Mouse (Mus musculus) thymus, adult 2 months (tissue): ENCODE data around the gene St8sia1. TPM values are rescaled to one million over a fixed set of nuclear protein-coding genes. Genes with fewer than 3 reads are reported as not detected.

ENCODE experiments used
- DNase-seq: peaks from one replicate; pipeline ENCODE4 v3.0.0; 2021
- H3K27ac ChIP-seq: fragments of 200-500 bp; 2 replicates; pipeline ENCODE4 v1.5.1; 2012; ENCODE audit warnings: low read length, control low read depth; ENCODE audit not compliant: control insufficient read depth, insufficient read depth
- H3K27me3 ChIP-seq: fragments of 200-500 bp; 2 replicates; pipeline ENCODE4 v1.6.1; 2012; ENCODE audit warnings: mild to moderate bottlenecking, low read length, moderate library complexity, mixed read lengths; ENCODE audit not compliant: control insufficient read depth, insufficient read depth
- H3K36me3 ChIP-seq: fragments of 200-500 bp; 2 replicates; pipeline ENCODE4 v1.6.1; 2012; ENCODE audit warnings: mild to moderate bottlenecking, low read length, moderate library complexity; ENCODE audit not compliant: control insufficient read depth, insufficient read depth
- H3K4me1 ChIP-seq: fragments of 200-500 bp; replicated peaks from 2 replicates; pipeline ENCODE4 v1.6.1; 2012; ENCODE audit warnings: low read length; ENCODE audit not compliant: control insufficient read depth, insufficient read depth
- H3K4me3 ChIP-seq: fragments of 200-500 bp; 2 replicates; pipeline ENCODE4 v1.5.1; 2012; ENCODE audit warnings: mild to moderate bottlenecking, low read length, control low read depth, moderate library complexity; ENCODE audit not compliant: control insufficient read depth, insufficient read depth
- CTCF ChIP-seq: fragments of 200-500 bp; IDR thresholded peaks from 2 replicates; pipeline ENCODE4 v1.5.1; 2012; ENCODE audit warnings: mild to moderate bottlenecking, control low read depth, low read length, moderate library complexity, borderline replicate concordance; ENCODE audit not compliant: control insufficient read depth, poor library complexity, insufficient read depth; ENCODE audit errors: extremely low read depth
- POLR2A ChIP-seq: fragments of 200-500 bp; IDR thresholded peaks from 2 replicates; pipeline ENCODE4 v1.6.1; 2012; ENCODE audit warnings: mild to moderate bottlenecking, low read length, control low read depth, moderate library complexity; ENCODE audit not compliant: control insufficient read depth, poor library complexity, insufficient read depth; ENCODE audit errors: extremely low read depth
- WGBS: fragments of 180-500 bp; shearing (Covaris S2); methylation state at CpG from one replicate; pipeline ENCODE4 v1.1.7; 2018; 5-methylcytosine and 5-hydroxymethylcytosine counted together
- polyA plus RNA-seq: library from polyadenylated mRNA; depleted of rRNA; stranded (reverse); fragments of >200 nt; gene quantifications from 2 replicates; pipeline ENCODE4 v1.2.3, GENCODE M21; 2012

Gene St8sia1
- polyA plus RNA-seq, 1 experiment, result 22.6 TPM

DNA sequence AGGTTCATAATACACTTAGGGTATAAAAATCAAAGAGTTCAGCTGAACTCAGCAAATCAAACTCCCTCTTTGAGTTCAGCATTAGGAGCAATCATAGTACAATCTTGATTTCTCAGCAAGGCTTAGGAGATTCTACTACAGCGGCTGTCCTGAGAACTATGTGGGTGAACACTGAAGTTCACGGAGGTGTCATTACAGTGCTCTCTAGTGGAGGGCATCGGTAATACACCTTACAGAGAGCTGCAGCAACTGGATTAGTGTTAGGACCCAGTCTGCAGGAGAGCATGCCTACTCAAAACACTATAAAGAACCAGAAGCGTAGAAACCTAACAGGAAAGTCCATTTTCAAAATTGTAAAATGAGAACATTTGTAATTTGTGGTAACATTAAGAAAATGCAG lies 178.9 kb downstream of the St8sia1 start:
- 16% methylated on average over 4 of the region's 4 CpGs for WGBS
- H3K27ac ChIP-seq, result no peak overlapping the region
- TF ChIP-seq POLR2A (no peak), CTCF (no peak)
- peak; percentile 79 for DNase-seq
- no peaks in the 10 kb centered on the region for H3K27me3 ChIP-seq
- no peaks in the 10 kb centered on the region for H3K36me3 ChIP-seq
- peaks cover under 1% of the 10 kb centered on the region for H3K4me1 ChIP-seq
- H3K4me3 ChIP-seq, result no peak overlapping the region

DNA sequence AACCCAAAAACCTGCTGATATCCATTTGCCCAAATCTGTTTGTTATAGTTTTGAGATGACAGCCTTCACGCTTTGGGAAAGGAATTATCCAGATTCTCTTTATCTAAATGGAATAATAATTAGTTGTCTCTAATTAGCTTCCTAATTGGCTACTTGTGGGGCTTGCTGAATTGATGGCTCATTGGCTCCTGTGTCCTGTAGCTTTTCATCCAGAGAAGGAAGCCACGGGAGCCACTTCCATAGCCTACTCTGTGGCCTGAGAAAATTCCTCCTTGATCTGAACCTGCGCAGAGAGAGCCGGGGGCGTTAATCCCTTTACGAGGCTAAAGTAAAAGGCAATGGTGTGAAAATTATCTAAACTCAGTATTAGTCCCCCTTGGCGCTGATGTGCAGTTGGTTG lies 183.0 kb downstream of the St8sia1 start:
- DNase-seq, result no peak
- Histone ChIP-seq H3K36me3 (no peaks in the 10 kb centered on the region), H3K27me3 (no peaks in the 10 kb centered on the region), H3K4me3 (no peak overlapping the region), H3K27ac (no peak overlapping the region), H3K4me1 (peaks cover 10% of the 10 kb centered on the region)
- TF ChIP-seq CTCF, result no peak
- TF ChIP-seq POLR2A, result no peak
- 98% methylated on average over 7 of the region's 7 CpGs for WGBS

DNA sequence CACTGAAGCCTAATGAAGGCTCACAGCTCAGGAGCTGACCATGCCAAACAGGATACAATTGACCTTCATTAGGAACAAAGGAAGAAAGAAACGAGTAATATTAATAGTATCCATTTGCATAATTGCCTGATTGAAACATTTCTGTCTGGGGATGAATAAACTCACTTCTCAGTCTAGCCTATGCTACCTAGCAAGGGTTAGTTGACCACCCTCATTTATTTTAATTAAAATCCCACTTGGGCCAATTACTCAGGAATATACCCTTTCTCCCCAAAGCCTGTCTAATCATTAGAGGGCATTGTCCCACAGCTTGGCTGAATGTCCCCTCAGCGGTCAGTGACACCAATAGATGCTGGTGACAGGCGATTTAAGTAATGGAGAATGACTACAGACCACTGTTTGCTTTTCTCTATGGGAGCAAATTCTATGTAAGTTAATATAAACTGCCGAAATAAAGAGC lies 183.6 kb downstream of the St8sia1 start:
- 95% methylated on average over 4 of the region's 4 CpGs for WGBS
- no peak for DNase-seq
- H3K36me3 ChIP-seq, result no peaks in the 10 kb centered on the region
- TF ChIP-seq POLR2A (no peak), CTCF (no peak)
- H3K27ac ChIP-seq, result no peak overlapping the region; the same call in 1 of the 2 replicates
- H3K4me3 ChIP-seq, result no peak overlapping the region
- H3K27me3 ChIP-seq, result no peaks in the 10 kb centered on the region
- H3K4me1 ChIP-seq, result peaks cover 12% of the 10 kb centered on the region

DNA sequence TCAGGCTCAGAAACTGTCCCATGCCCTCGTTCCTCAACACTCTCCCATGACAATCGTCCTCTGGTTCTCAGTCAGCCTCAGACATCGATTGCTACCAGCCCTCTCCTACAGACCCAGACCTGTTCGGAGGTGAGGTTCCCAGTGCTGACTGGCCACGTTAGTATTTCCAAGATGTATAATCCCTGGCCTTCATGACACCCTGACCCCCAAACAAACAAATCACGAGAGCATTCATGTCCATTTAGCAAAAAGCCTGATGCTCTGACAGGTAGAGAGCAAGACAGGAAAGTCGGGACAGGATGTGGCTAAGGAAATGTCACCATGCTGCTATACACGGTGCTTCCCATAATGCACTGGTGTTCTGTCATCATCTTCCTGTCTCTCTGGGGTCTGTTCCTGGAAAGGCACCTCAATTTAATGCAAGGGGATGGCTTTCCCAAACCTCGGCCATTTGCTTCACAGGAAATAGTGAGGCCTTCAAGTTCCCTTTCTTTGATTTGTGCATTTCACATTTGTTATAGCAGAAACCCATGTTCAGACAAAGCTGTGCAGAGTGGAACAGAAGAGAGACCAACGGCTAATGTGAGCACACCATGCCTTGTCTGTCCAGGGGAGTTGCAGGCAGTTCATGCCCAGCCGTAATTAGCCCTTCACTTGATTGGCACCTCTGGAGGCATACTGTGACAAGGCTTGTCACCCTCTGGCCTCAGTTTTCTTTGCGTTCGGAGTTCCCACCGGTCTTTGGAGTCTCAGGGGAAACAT lies 184.3 kb downstream of the St8sia1 start:
- TF ChIP-seq POLR2A, result no peak
- TF ChIP-seq CTCF, result no peak
- Histone ChIP-seq H3K36me3 (peaks cover 1% of the 10 kb centered on the region; the same call in 1 of the 2 replicates), H3K27ac (peak overlapping the region; percentile 45; the same call in 1 of the 2 replicates), H3K4me1 (peaks cover 12% of the 10 kb centered on the region), H3K27me3 (no peaks in the 10 kb centered on the region), H3K4me3 (no peak overlapping the region)
- peak; percentile 53 for DNase-seq
- 47% methylated on average over 14 of the region's 14 CpGs for WGBS

DNA sequence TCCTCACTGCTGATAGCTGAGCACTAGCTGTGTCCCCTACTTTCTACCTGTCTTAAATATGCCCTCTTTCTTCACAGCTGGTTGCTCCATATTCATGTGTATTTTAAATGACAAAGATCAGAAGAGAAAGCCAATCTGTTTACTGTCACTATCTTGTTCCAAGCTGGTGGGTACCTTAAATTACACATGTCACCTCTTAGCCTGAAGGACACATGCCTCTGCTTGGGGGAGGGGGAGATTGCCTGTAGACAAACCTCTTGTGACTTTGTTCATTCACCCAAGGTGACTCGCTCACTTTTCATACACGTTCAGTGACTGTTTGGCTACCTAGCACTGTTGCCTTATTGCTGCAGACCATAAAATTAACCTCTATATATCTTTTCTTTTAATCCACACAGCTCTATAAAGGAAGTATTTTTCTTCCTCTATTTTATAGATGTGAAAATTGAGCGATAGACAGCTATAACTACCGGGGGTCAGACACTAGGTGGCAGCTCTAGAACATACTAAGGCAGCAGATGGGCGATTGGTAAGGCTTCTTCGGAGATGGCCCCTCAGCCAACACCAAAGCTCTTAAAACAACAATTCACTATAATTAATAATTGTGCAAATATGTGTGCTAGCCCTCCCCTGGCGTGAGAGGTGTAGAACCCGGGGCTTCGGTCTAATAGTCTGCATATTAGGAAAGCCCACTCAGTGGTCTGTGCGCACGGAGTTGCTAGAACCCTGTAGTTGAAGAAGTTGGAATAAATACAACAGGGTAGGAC lies 185.0 kb downstream of the St8sia1 start:
- WGBS, result 41% methylated on average over 11 of the region's 11 CpGs
- H3K4me1 ChIP-seq, result peaks cover 12% of the 10 kb centered on the region
- DNase-seq, result peak; percentile 71

DNA sequence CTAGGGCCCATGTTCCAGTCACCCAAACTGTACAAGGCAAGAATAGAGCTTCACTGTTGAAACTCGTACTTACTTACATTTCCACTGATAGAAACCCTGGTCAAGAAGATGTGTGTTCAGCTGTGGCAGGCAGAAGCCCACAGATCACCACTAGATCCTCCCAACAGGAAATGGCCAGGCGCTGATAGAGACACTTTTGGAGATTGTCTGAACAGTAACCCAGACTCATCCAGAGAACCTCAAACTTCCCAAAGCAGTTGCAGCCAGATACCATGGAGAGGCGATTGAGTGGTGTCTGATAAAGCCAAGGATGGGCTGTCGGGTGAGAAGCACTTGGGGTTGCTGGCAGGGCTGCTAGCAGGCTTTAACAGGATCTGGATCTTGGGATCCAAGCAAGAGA lies 187.3 kb downstream of the St8sia1 start:
- peaks cover 12% of the 10 kb centered on the region for H3K4me1 ChIP-seq
- H3K27me3 ChIP-seq, result no peaks in the 10 kb centered on the region
- no peak overlapping the region for H3K27ac ChIP-seq
- H3K36me3 ChIP-seq, result peaks cover 22% of the 10 kb centered on the region
- WGBS, result 63% methylated on average over 4 of the region's 4 CpGs
- no peak for DNase-seq
- TF ChIP-seq POLR2A (no peak), CTCF (no peak)
- no peak overlapping the region for H3K4me3 ChIP-seq

More for the DNA sequence above, 185.0 kb downstream of the St8sia1 start:
- Histone ChIP-seq H3K4me3 (no peak overlapping the region), H3K27ac (peak overlapping the region; percentile 45; the same call in 1 of the 2 replicates), H3K27me3 (no peaks in the 10 kb centered on the region), H3K36me3 (peaks cover 3% of the 10 kb centered on the region; the same call in 1 of the 2 replicates)
- TF ChIP-seq POLR2A, result no peak
- TF ChIP-seq CTCF, result no peak
